Mouse (Mus musculus): Measurements from ENCODE around the gene Mapre1.
"Not testable (repeated sequence)": the region's sequence is repeated elsewhere in the genome, so short reads cannot be mapped to it uniquely, and the experiment has no call there.

Gene Mapre1

GRCm38 (mm10) chr2:153778638-153779362 lies 37.7 kb downstream of the Mapre1 start:
- peak; percentile 40 for DNase-seq (ENCODE audit: low read depth, low spot score)

GRCm38 (mm10) chr2:153779394-153779981 lies 38.4 kb downstream of the Mapre1 start, which contains the start of gene Efcab8:
Gene Efcab8 (plus strand): TSS chr2:153779931.
- no peak for DNase-seq (ENCODE audit: low read depth, low spot score)

GRCm38 (mm10) chr2:153781181-153781580 lies 40.1 kb downstream of the Mapre1 start:
- DNase-seq (ENCODE audit: low read depth, low spot score): no peak

GRCm38 (mm10) chr2:153784668-153785067 lies 43.6 kb downstream of the Mapre1 start:
- DNase-seq (ENCODE audit: low read depth, low spot score): no peak

- no peak for DNase-seq (ENCODE audit: low read depth, low spot score)
Measured at GRCm38 (mm10) chr2:153793366-153793765, 52.3 kb downstream of the Mapre1 start.

GRCm38 (mm10) chr2:153795090-153795489 lies 54.0 kb downstream of the Mapre1 start:
- DNase-seq (ENCODE audit: low read depth, low spot score): no peak

GRCm38 (mm10) chr2:153807464-153807863 lies 66.4 kb downstream of the Mapre1 start:
- not testable (repeated sequence) for DNase-seq (ENCODE audit: low read depth, low spot score)

GRCm38 (mm10) chr2:153808146-153808545 lies 67.1 kb downstream of the Mapre1 start:
- DNase-seq (ENCODE audit: low read depth, low spot score): no peak

- DNase-seq (ENCODE audit: low read depth, low spot score): no peak
Measured at GRCm38 (mm10) chr2:153808841-153809240, 67.8 kb downstream of the Mapre1 start.

- DNase-seq (ENCODE audit: low read depth, low spot score): no peak
Measured at GRCm38 (mm10) chr2:153809921-153810320, 68.8 kb downstream of the Mapre1 start.

GRCm38 (mm10) chr2:153822005-153822543 lies 81.0 kb downstream of the Mapre1 start:
- DNase-seq (ENCODE audit: low read depth, low spot score): no peak

All from c-Kit-negative CD71-positive TER-119-positive erythroid progenitor cells, embryonic 14.5 days (primary cell).